In genomic region chr6:88760935-88761635, GRCm38 (mm10) we compare ENCODE assay signal across 10 mouse cellular contexts. TPM values are rescaled to one million over a fixed set of nuclear protein-coding genes. Genes with fewer than 3 reads are reported as not detected.
DNase-seq lines count a peak whose midpoint lies in the region; ATAC-seq and TF ChIP-seq lines count a peak whose summit lies in the region.
"Had no signal": no experiment of that assay in that cellular context is flagged by ENCODE, and none has a peak within 500 bp of the region (broad histone marks: within the 10 kb centered on the region; RNA-seq: fewer than 3 reads in every experiment).

No protein-coding gene starts in this region.

- H3K4me2 ChIP-seq in embryonic facial prominence, embryonic 13.5 days, result no peak overlapping the region
- H3K4me2 ChIP-seq in liver, embryonic 14.5 days (ENCODE audit: low read depth), result peak overlapping the region; percentile 75
- H3K4me2 ChIP-seq: neural tube, embryonic 12.5 days had no signal

- no peaks in the 10 kb centered on the region for H3K9me3 ChIP-seq in embryonic facial prominence, embryonic 13.5 days
- no peaks in the 10 kb centered on the region for H3K9me3 ChIP-seq in liver, embryonic 14.5 days (ENCODE audit: control insufficient read depth, low read length)
- H3K9me3 ChIP-seq: neural tube, embryonic 12.5 days; stomach, embryonic 15.5 days had no signal

- peak; percentile 51 for DNase-seq in adrenal gland, postnatal 10 days
- no peak for DNase-seq in adrenal gland, adult 8-10 months
- peak; percentile 37 for DNase-seq in kidney, postnatal 14 days
- DNase-seq in kidney, adult 8-10 months, result no peak
- no peak for DNase-seq in liver, embryonic 14.5 days (ENCODE audit: low read depth in 3 of 3, low spot score in 3 of 3)
- no peak for DNase-seq in kidney, postnatal 25 days
- no peak for DNase-seq in testis, postnatal 14 days (ENCODE audit: low spot score)

- no peak overlapping the region for H3K4me3 ChIP-seq in embryonic facial prominence, embryonic 13.5 days
- H3K4me3 ChIP-seq in liver, embryonic 14.5 days (ENCODE audit: insufficient read depth in 1 of 2, low read depth in 2 of 2, low read length in 2 of 2), result no peak overlapping the region
- H3K4me3 ChIP-seq: neural tube, embryonic 12.5 days; stomach, embryonic 15.5 days had no signal

- TF ChIP-seq EP300 in liver, embryonic 14.5 days (IDR thresholded peaks at IDR 0.05; ENCODE audit: low read depth), result no peak

- peaks cover 57% of the 10 kb centered on the region for H3K4me1 ChIP-seq in embryonic facial prominence, embryonic 13.5 days
- peaks cover 72 to 75% of the 10 kb centered on the region in 2 experiments for H3K4me1 ChIP-seq in liver, embryonic 14.5 days (replicated peaks; ENCODE audit: control insufficient read depth in 2 of 2, insufficient read depth in 2 of 2, low read length in 1 of 2)

- no peaks in the 10 kb centered on the region for H3K36me3 ChIP-seq in embryonic facial prominence, embryonic 13.5 days
- H3K36me3 ChIP-seq in liver, embryonic 14.5 days (replicated peaks; ENCODE audit: control insufficient read depth, insufficient read depth, low read depth), result peaks cover 20% of the 10 kb centered on the region
- H3K36me3 ChIP-seq: neural tube, embryonic 12.5 days; stomach, embryonic 15.5 days had no signal

- ATAC-seq in embryonic facial prominence, embryonic 13.5 days (ENCODE audit: insufficient number of reproducible peaks, insufficient read depth, low FRiP score, low TSS enrichment, low read depth), result no peak
- no peak for ATAC-seq in liver, embryonic 14.5 days (ENCODE audit: insufficient read depth)

- H3K27ac ChIP-seq in embryonic facial prominence, embryonic 13.5 days, result no peak overlapping the region
- peak overlapping the region; percentile 96 for H3K27ac ChIP-seq in liver, embryonic 14.5 days
- H3K27ac ChIP-seq: neural tube, embryonic 12.5 days had no signal

- peak; percentile 47 for TF ChIP-seq CTCF in liver, embryonic 14.5 days (IDR thresholded peaks at IDR 0.05; ENCODE audit: low read depth)

- H3K9ac ChIP-seq in embryonic facial prominence, embryonic 13.5 days, result 0 out of 2 replicates have a peak overlapping the region, but pooled peaks have one; percentile 46
- H3K9ac ChIP-seq in liver, embryonic 14.5 days (replicated peaks), result peak overlapping the region; percentile 61
- H3K9ac ChIP-seq: neural tube, embryonic 12.5 days; stomach, embryonic 15.5 days had no signal

- whole genome bisulfite sequencing in embryonic facial prominence, embryonic 13.5 days, result 60% methylated on average over 17 of the region's 17 CpGs
- 67% methylated on average over 17 of the region's 17 CpGs for WGBS in liver, embryonic 14.5 days (ENCODE audit: insufficient replicate concordance)

- H3K27me3 ChIP-seq in embryonic facial prominence, embryonic 13.5 days, result peaks cover 2% of the 10 kb centered on the region; the same call in 1 of the 2 replicates
- H3K27me3 ChIP-seq in liver, embryonic 14.5 days (ENCODE audit: control insufficient read depth, insufficient read depth, low read length), result no peaks in the 10 kb centered on the region
- H3K27me3 ChIP-seq: neural tube, embryonic 12.5 days; stomach, embryonic 15.5 days had no signal

RNA-seq across cellular contexts. Expression of gene Mgll, which starts 36.9 kb away (rescaled TPM):
- 100 to 1,000 TPM; 277 to 282 TPM for total RNA-seq in adrenal gland, postnatal 10 days (2021)
- 100 to 1,000 TPM in 3 of 4 experiments, 10 to 100 TPM in 1; 99.2 to 165 (median 135) TPM for total RNA-seq in adrenal gland, adult 8-10 months (2022)
- polyA plus RNA-seq in embryonic facial prominence, embryonic 13.5 days (2015; fragmentation: Nextera tagmentation; extraction: Ambion mirVana), result 19.1 and 19.7 TPM in 2 replicates
- polyA plus RNA-seq in liver, embryonic 14.5 days (2012; rRNA removed), result 14.8 and 17.0 TPM in 2 replicates
- 65.5 and 68.0 TPM in 2 replicates for polyA plus RNA-seq in liver, embryonic 14.5 days (2014; fragmentation: Nextera tagmentation; extraction: Ambion mirVana)

Comparison
In these comparisons a context has a peak if more than half of its experiments do, and no peak if none do; other contexts are left out.
1. DNase-seq: peak in adrenal gland, postnatal 10 days (single experiment) and kidney, postnatal 14 days (single experiment); none in adrenal gland, adult 8-10 months (single experiment), kidney, adult 8-10 months (0 of 2), liver, embryonic 14.5 days (0 of 3), kidney, postnatal 25 days (0 of 2) and testis, postnatal 14 days (single experiment).